Mouse (Mus musculus) hindbrain, embryonic 14.5 days (tissue): Measurements from ENCODE around the gene Wdr45b. TPM values are rescaled to one million over a fixed set of nuclear protein-coding genes. Genes with fewer than 3 reads are reported as not detected.

ENCODE experiments used
- ATAC-seq: fragments of 200-750 bp; cut with Nextera tagmentation; 2 replicates; pipeline ENCODE4 v1.8.0; 2017; ENCODE audit warnings: moderate number of reproducible peaks, mild to moderate bottlenecking, moderate TSS enrichment, moderate library complexity; ENCODE audit not compliant: low FRiP score
- DNase-seq: peaks from one replicate; pipeline ENCODE4 v3.0.0-alpha.2; 2015; ENCODE audit warnings: low spot score
- H3K27ac ChIP-seq: fragments of 300-500 bp; sonication (generic); 2 replicates; pipeline ENCODE4 v1.5.1; 2014; ENCODE audit warnings: mild to moderate bottlenecking, moderate library complexity
- H3K27me3 ChIP-seq: fragments of 300-500 bp; sonication (generic); 2 replicates; pipeline ENCODE4 v1.6.1; 2014; ENCODE audit warnings: mild to moderate bottlenecking, low read length, mixed read lengths; ENCODE audit not compliant: control insufficient read depth, insufficient read depth
- H3K36me3 ChIP-seq: fragments of 300-500 bp; sonication (generic); replicated peaks from 2 replicates; pipeline ENCODE4 v1.6.1; 2014; ENCODE audit not compliant: control insufficient read depth, insufficient read depth
- H3K4me1 ChIP-seq: fragments of 300-500 bp; sonication (generic); replicated peaks from 2 replicates; pipeline ENCODE4 v1.6.1; 2014; ENCODE audit warnings: antibody characterized with exemption, low read length, mixed read lengths; ENCODE audit not compliant: control insufficient read depth, insufficient read depth
- H3K4me2 ChIP-seq: fragments of 300-500 bp; sonication (generic); replicated peaks from 2 replicates; pipeline ENCODE4 v1.6.1; 2014; ENCODE audit warnings: mild to moderate bottlenecking, moderate library complexity
- H3K4me3 ChIP-seq: fragments of 300-500 bp; sonication (generic); replicated peaks from 2 replicates; pipeline ENCODE4 v1.5.1; 2014; ENCODE audit warnings: mild to moderate bottlenecking, low read length
- H3K9ac ChIP-seq: fragments of 300-500 bp; sonication (generic); 2 replicates; pipeline ENCODE4 v1.6.1; 2014
- H3K9me3 ChIP-seq: fragments of 300-500 bp; sonication (generic); 2 replicates; pipeline ENCODE4 v1.6.1; 2016; ENCODE audit warnings: low read length; ENCODE audit not compliant: control insufficient read depth
- WGBS: fragments of 180-500 bp; shearing (Covaris S2); extraction: QIAGEN DNeasy Blood & Tissue Kit; methylation state at CpG from one replicate; pipeline ENCODE4 v1.1.7; 2014; 5-methylcytosine and 5-hydroxymethylcytosine counted together
- microRNA-seq: library from miRNA; unstranded; fragments of <30 nt; microRNA quantifications from one replicate; pipeline ENCODE4, GENCODE M21; 2016
- polyA plus RNA-seq: library from polyadenylated mRNA; unstranded; fragments of >200 nt; fragmentation: Nextera tagmentation; extraction: Ambion mirVana; gene quantifications from 2 replicates; pipeline ENCODE4 v1.2.1, GENCODE M21; 2014

Wdr45b gene
- polyA plus RNA-seq, 1 experiment from 2014 or later, result 87.1 TPM

GRCm38 (mm10) chr11:121300265-121300664 is 54.0 kb downstream of the Wdr45b start:
- Histone ChIP-seq H3K4me2 (no peak overlapping the region), H3K27me3 (no peaks in the 10 kb centered on the region), H3K4me1 (no peaks in the 10 kb centered on the region), H3K9ac (no peak overlapping the region), H3K27ac (no peak overlapping the region), H3K36me3 (peaks cover 93% of the 10 kb centered on the region), H3K4me3 (no peak overlapping the region), H3K9me3 (no peaks in the 10 kb centered on the region)
- ATAC-seq (no peak), DNase-seq (no peak)
- WGBS, result 91% methylated on average over 9 of the region's 9 CpGs

- H3K4me3 ChIP-seq, result no peak overlapping the region
- ATAC-seq (no peak), DNase-seq (no peak)
- no peak overlapping the region for H3K4me2 ChIP-seq
- no peak overlapping the region for H3K27ac ChIP-seq
- H3K9ac ChIP-seq, result no peak overlapping the region
- no peaks in the 10 kb centered on the region for H3K9me3 ChIP-seq
- peaks cover 92% of the 10 kb centered on the region for H3K36me3 ChIP-seq
- H3K27me3 ChIP-seq, result no peaks in the 10 kb centered on the region
- WGBS, result 94% methylated on average over 8 of the region's 8 CpGs
- no peaks in the 10 kb centered on the region for H3K4me1 ChIP-seq
These were observed 55.8 kb downstream of the Wdr45b start for GRCm38 (mm10) chr11:121298493-121298892.

GRCm38 (mm10) chr11:121294771-121295170 is 59.5 kb downstream of the Wdr45b start:
- ATAC-seq (no peak), DNase-seq (no peak)
- Histone ChIP-seq H3K4me3 (no peak overlapping the region), H3K9me3 (no peaks in the 10 kb centered on the region), H3K36me3 (peaks cover 85% of the 10 kb centered on the region), H3K27me3 (no peaks in the 10 kb centered on the region), H3K4me1 (no peaks in the 10 kb centered on the region), H3K27ac (no peak overlapping the region), H3K9ac (no peak overlapping the region), H3K4me2 (no peak overlapping the region)
- 96% methylated on average over 5 of the region's 5 CpGs for WGBS

- Histone ChIP-seq H3K4me3 (no peak overlapping the region), H3K36me3 (peaks cover 84% of the 10 kb centered on the region), H3K4me1 (no peaks in the 10 kb centered on the region), H3K4me2 (no peak overlapping the region), H3K27ac (no peak overlapping the region), H3K27me3 (no peaks in the 10 kb centered on the region), H3K9ac (no peak overlapping the region), H3K9me3 (no peaks in the 10 kb centered on the region)
- WGBS, result 93% methylated on average over 3 of the region's 3 CpGs
- ATAC-seq (no peak), DNase-seq (no peak)
These were observed 64.4 kb downstream of the Wdr45b start for GRCm38 (mm10) chr11:121289859-121290258.

GRCm38 (mm10) chr11:121282911-121283310 is 71.3 kb downstream of the Wdr45b start:
- Histone ChIP-seq H3K27ac (no peak overlapping the region), H3K4me2 (no peak overlapping the region), H3K4me3 (no peak overlapping the region), H3K9me3 (no peaks in the 10 kb centered on the region), H3K36me3 (peaks cover 30% of the 10 kb centered on the region), H3K4me1 (no peaks in the 10 kb centered on the region), H3K27me3 (no peaks in the 10 kb centered on the region), H3K9ac (no peak overlapping the region)
- ATAC-seq (no peak), DNase-seq (no peak)
- WGBS, result 93% methylated on average over 6 of the region's 6 CpGs

GRCm38 (mm10) chr11:121278011-121278410 is 76.2 kb downstream of the Wdr45b start:
- DNase-seq, result no peak
- Histone ChIP-seq H3K4me1 (no peaks in the 10 kb centered on the region), H3K27ac (no peak overlapping the region), H3K4me3 (no peak overlapping the region), H3K9ac (no peak overlapping the region), H3K4me2 (no peak overlapping the region), H3K9me3 (no peaks in the 10 kb centered on the region), H3K36me3 (peaks cover 4% of the 10 kb centered on the region; the same call in 1 of the 2 replicates), H3K27me3 (no peaks in the 10 kb centered on the region)
- WGBS, result 91% methylated on average over 3 of the region's 3 CpGs
- no peak for ATAC-seq

GRCm38 (mm10) chr11:121277516-121277915 is 76.7 kb downstream of the Wdr45b start:
- H3K4me3 ChIP-seq, result no peak overlapping the region
- ATAC-seq (no peak), DNase-seq (no peak)
- no peaks in the 10 kb centered on the region for H3K27me3 ChIP-seq
- H3K4me2 ChIP-seq, result no peak overlapping the region
- no peak overlapping the region for H3K9ac ChIP-seq
- 94% methylated on average over 8 of the region's 8 CpGs for WGBS
- H3K27ac ChIP-seq, result no peak overlapping the region
- no peaks in the 10 kb centered on the region for H3K4me1 ChIP-seq
- peaks cover 5% of the 10 kb centered on the region; the same call in 1 of the 2 replicates for H3K36me3 ChIP-seq
- H3K9me3 ChIP-seq, result no peaks in the 10 kb centered on the region

Small RNA genes lying within 50 kb of the gene (microRNA-seq; reads per million reads assigned to microRNA genes)
- not detected for gene Mir7236

Other genes starting within 250 kb of the Wdr45b start
- not detected in 2 replicates for gene Tex19.2, start 235.8 kb downstream of the Wdr45b start, polyA plus RNA-seq
- not detected in 2 replicates for gene Tex19.1, start 208.3 kb downstream of the Wdr45b start, polyA plus RNA-seq
- 0.19 and 0.99 TPM in 2 replicates for gene Uts2r, start 194.2 kb downstream of the Wdr45b start, polyA plus RNA-seq
- gene Hexdc, start 150.0 kb downstream of the Wdr45b start, polyA plus RNA-seq, result 23.2 and 27.5 TPM in 2 replicates
- gene Ogfod3, start 149.7 kb downstream of the Wdr45b start, polyA plus RNA-seq, result 30.3 and 31.1 TPM in 2 replicates
- gene Cybc1, start 125.1 kb downstream of the Wdr45b start, polyA plus RNA-seq, result 36.3 and 37.5 TPM in 2 replicates
- 79.6 and 86.0 TPM in 2 replicates for gene Narf, start 117.2 kb downstream of the Wdr45b start, polyA plus RNA-seq
- gene Foxk2, start 94.5 kb downstream of the Wdr45b start, polyA plus RNA-seq, result 15.3 and 18.5 TPM in 2 replicates
- gene Rab40b, start 33.8 kb upstream of the Wdr45b start, polyA plus RNA-seq, result 11.4 and 16.0 TPM in 2 replicates
- 7.1 and 7.6 TPM in 2 replicates for gene Fn3krp, start 67.0 kb upstream of the Wdr45b start, polyA plus RNA-seq
- 4.8 and 5.5 TPM in 2 replicates for gene Fn3k, start 80.5 kb upstream of the Wdr45b start, polyA plus RNA-seq
- 55.7 and 57.7 TPM in 2 replicates for gene Tbcd, start 97.5 kb upstream of the Wdr45b start, polyA plus RNA-seq
- 0.19 and 0.21 TPM in 2 replicates for gene Zfp750, start 164.9 kb upstream of the Wdr45b start, polyA plus RNA-seq